Mouse (Mus musculus) limb, embryonic 14.5 days (tissue): Measurements from ENCODE around the gene Ets2. TPM values are rescaled to one million over a fixed set of nuclear protein-coding genes. Genes with fewer than 3 reads are reported as not detected.

ENCODE experiments used
- ATAC-seq: fragments of 200-750 bp; cut with Nextera tagmentation; 2 replicates; pipeline ENCODE4 v1.8.0; 2017; ENCODE audit warnings: low read depth, moderate number of reproducible peaks, moderate TSS enrichment; ENCODE audit not compliant: low FRiP score
- DNase-seq: peaks from one replicate; pipeline ENCODE4 v3.0.0-alpha.2; 2015; ENCODE audit warnings: low spot score
- H3K27ac ChIP-seq: fragments of 300-500 bp; sonication (generic); replicated peaks from 2 replicates; pipeline ENCODE4 v1.5.1; 2014; ENCODE audit warnings: low read depth, mild to moderate bottlenecking, low read length, moderate library complexity, mixed read lengths
- H3K27me3 ChIP-seq: fragments of 300-500 bp; sonication (generic); 2 replicates; pipeline ENCODE4 v1.6.1; 2014; ENCODE audit warnings: low read length, mixed read lengths; ENCODE audit not compliant: control insufficient read depth, insufficient read depth
- H3K36me3 ChIP-seq: fragments of 300-500 bp; sonication (generic); 2 replicates; pipeline ENCODE4 v1.6.1; 2014; ENCODE audit warnings: mild to moderate bottlenecking, low read length, moderate library complexity, mixed read lengths; ENCODE audit not compliant: control insufficient read depth, insufficient read depth
- H3K4me1 ChIP-seq: fragments of 300-500 bp; sonication (generic); 2 replicates; pipeline ENCODE4 v1.6.1; 2014; ENCODE audit warnings: antibody characterized with exemption, low read length, mixed read lengths; ENCODE audit not compliant: control insufficient read depth, insufficient read depth
- H3K4me2 ChIP-seq: fragments of 300-500 bp; sonication (generic); replicated peaks from 2 replicates; pipeline ENCODE4 v1.6.1; 2014; ENCODE audit warnings: low read depth, mild to moderate bottlenecking, low read length, moderate library complexity; ENCODE audit not compliant: severe bottlenecking
- H3K4me3 ChIP-seq: fragments of 300-500 bp; sonication (generic); replicated peaks from 2 replicates; pipeline ENCODE4 v1.5.1; 2014; ENCODE audit warnings: low read length
- H3K9ac ChIP-seq: fragments of 300-500 bp; sonication (generic); 2 replicates; pipeline ENCODE4 v1.6.1; 2014; ENCODE audit warnings: mild to moderate bottlenecking, low read depth, low read length, moderate library complexity; ENCODE audit not compliant: severe bottlenecking
- H3K9me3 ChIP-seq: fragments of 300-500 bp; sonication (generic); 2 replicates; pipeline ENCODE4 v1.6.1; 2016; ENCODE audit warnings: low read length; ENCODE audit not compliant: control insufficient read depth
- POLR2A ChIP-seq: fragments of 200-500 bp; IDR thresholded peaks from 2 replicates; pipeline ENCODE4 v1.8.0; 2012; ENCODE audit warnings: inconsistent platforms, mild to moderate bottlenecking, moderate library complexity, borderline replicate concordance; ENCODE audit not compliant: insufficient read depth, insufficient read length; ENCODE audit errors: extremely low read depth
- WGBS: fragments of 180-500 bp; shearing (Covaris S2); extraction: QIAGEN DNeasy Blood & Tissue Kit; methylation state at CpG from one replicate; pipeline ENCODE4 v1.1.7; 2014; 5-methylcytosine and 5-hydroxymethylcytosine counted together
- polyA plus RNA-seq, 2 experiments: library from polyadenylated mRNA; depleted of rRNA in 1 of 2; stranded (reverse) in 1 of 2; unstranded in 1 of 2; fragments of >200 nt; fragmentation: Nextera tagmentation in 1 of 2; extraction: Ambion mirVana in 1 of 2; gene quantifications; 2 replicates each; pipeline versions ENCODE4 v1.2.1 to v1.2.3; 2012 to 2014

Gene Ets2
- polyA plus RNA-seq, 2 experiments, result 80.4 to 86.2 TPM

GRCm38 (mm10) chr16:95682431-95682892 lies 19.4 kb upstream of the Ets2 start:
- Histone ChIP-seq H3K9ac (no peak overlapping the region), H3K36me3 (no peaks in the 10 kb centered on the region), H3K9me3 (no peaks in the 10 kb centered on the region), H3K4me2 (no peak overlapping the region), H3K27ac (no peak overlapping the region), H3K27me3 (no peaks in the 10 kb centered on the region), H3K4me3 (no peak overlapping the region), H3K4me1 (no peaks in the 10 kb centered on the region)
- WGBS, result 89% methylated on average over 6 of the region's 6 CpGs
- DNase-seq (no peak), ATAC-seq (no peak)
- no peak for TF ChIP-seq POLR2A

DNA sequence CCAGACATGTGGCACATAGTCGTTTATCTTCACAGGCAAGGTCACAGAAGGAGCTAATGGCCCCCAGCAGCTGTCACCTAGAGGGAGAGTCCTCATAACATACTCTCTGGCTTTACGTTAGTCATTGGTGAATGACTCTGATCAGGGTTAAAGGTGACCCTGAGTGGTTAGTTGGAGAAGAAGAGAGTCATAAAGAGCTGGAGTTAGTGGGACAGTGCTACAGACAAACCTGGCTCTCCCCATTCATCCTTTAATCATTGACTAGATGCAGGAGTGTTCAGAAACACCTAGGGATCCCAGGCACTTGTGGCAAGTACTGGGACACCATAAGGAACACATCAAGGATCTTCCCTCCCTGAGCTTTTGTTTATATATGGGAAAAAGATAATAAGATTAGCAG lies 16.1 kb upstream of the Ets2 start:
- DNase-seq (no peak), ATAC-seq (no peak)
- no peak for TF ChIP-seq POLR2A
- H3K27me3 ChIP-seq, result no peaks in the 10 kb centered on the region
- no peak overlapping the region for H3K27ac ChIP-seq
- no peaks in the 10 kb centered on the region for H3K4me1 ChIP-seq
- H3K9ac ChIP-seq, result no peak overlapping the region
- H3K9me3 ChIP-seq, result no peaks in the 10 kb centered on the region
- 49% methylated on average over 2 of the region's 2 CpGs for WGBS
- H3K36me3 ChIP-seq, result no peaks in the 10 kb centered on the region
- H3K4me3 ChIP-seq, result no peak overlapping the region
- H3K4me2 ChIP-seq, result no peak overlapping the region

GRCm38 (mm10) chr16:95686246-95686645 lies 15.6 kb upstream of the Ets2 start:
- no peaks in the 10 kb centered on the region for H3K36me3 ChIP-seq
- DNase-seq (no peak), ATAC-seq (no peak)
- H3K9ac ChIP-seq, result no peak overlapping the region
- 83% methylated on average over 6 of the region's 6 CpGs for WGBS
- H3K27me3 ChIP-seq, result no peaks in the 10 kb centered on the region
- H3K4me2 ChIP-seq, result no peak overlapping the region
- no peaks in the 10 kb centered on the region for H3K4me1 ChIP-seq
- no peak overlapping the region for H3K4me3 ChIP-seq
- no peak overlapping the region for H3K27ac ChIP-seq
- no peaks in the 10 kb centered on the region for H3K9me3 ChIP-seq
- no peak for TF ChIP-seq POLR2A

GRCm38 (mm10) chr16:95686901-95687300 lies 15.0 kb upstream of the Ets2 start:
- Histone ChIP-seq H3K9me3 (no peaks in the 10 kb centered on the region), H3K27me3 (no peaks in the 10 kb centered on the region), H3K27ac (no peak overlapping the region), H3K4me2 (no peak overlapping the region), H3K9ac (no peak overlapping the region), H3K36me3 (no peaks in the 10 kb centered on the region), H3K4me1 (no peaks in the 10 kb centered on the region), H3K4me3 (no peak overlapping the region)
- ATAC-seq, result no peak
- TF ChIP-seq POLR2A, result no peak
- DNase-seq, result no peak
- 92% methylated on average over 8 of the region's 8 CpGs for WGBS

- DNase-seq (no peak), ATAC-seq (no peak)
- Histone ChIP-seq H3K4me1 (no peaks in the 10 kb centered on the region), H3K27ac (no peak overlapping the region), H3K27me3 (no peaks in the 10 kb centered on the region), H3K4me3 (no peak overlapping the region), H3K9me3 (no peaks in the 10 kb centered on the region), H3K4me2 (no peak overlapping the region), H3K9ac (no peak overlapping the region), H3K36me3 (no peaks in the 10 kb centered on the region)
- no peak for TF ChIP-seq POLR2A
- WGBS, result 77% methylated on average over 4 of the region's 4 CpGs
These were observed 13.9 kb upstream of the Ets2 start for GRCm38 (mm10) chr16:95688010-95688409.

DNA sequence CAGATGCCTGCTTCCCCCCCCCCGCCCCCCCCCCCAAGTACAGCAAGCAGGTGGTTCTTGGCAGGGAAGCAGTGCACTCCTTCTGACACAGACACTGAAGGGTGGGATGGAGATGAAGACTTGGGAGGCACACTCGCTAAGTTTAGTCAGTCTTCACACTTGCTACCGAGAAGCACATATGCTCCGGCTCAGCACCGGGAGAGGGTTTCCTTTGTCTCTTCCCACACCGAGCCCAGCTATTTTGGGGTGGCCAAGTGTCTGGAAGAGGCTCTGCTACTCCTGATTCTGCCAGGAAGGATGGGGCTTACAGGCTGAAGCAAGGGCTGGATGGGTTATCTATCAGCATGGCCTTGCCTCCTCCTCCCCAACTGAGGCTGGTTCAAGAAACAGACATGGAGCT lies 5.3 kb upstream of the Ets2 start:
- Histone ChIP-seq H3K27me3 (no peaks in the 10 kb centered on the region), H3K27ac (no peak overlapping the region), H3K4me2 (no peak overlapping the region), H3K9ac (no peak overlapping the region), H3K36me3 (no peaks in the 10 kb centered on the region), H3K9me3 (no peaks in the 10 kb centered on the region), H3K4me1 (peaks cover 19% of the 10 kb centered on the region), H3K4me3 (no peak overlapping the region)
- WGBS, result 42% methylated on average over 6 of the region's 6 CpGs
- TF ChIP-seq POLR2A, result no peak
- ATAC-seq (no peak), DNase-seq (no peak)
